Mouse (Mus musculus) right cerebral cortex, postnatal 36 days (tissue): ENCODE measurements around the gene Edc3.

ENCODE experiments used
- DNase-seq, 2 experiments: peaks; one replicate each; pipeline ENCODE4 v3.0.0; 2022; ENCODE audit warnings: low spot score in 2 of 2, mixed read lengths in 1 of 2

The Edc3 gene

DNA sequence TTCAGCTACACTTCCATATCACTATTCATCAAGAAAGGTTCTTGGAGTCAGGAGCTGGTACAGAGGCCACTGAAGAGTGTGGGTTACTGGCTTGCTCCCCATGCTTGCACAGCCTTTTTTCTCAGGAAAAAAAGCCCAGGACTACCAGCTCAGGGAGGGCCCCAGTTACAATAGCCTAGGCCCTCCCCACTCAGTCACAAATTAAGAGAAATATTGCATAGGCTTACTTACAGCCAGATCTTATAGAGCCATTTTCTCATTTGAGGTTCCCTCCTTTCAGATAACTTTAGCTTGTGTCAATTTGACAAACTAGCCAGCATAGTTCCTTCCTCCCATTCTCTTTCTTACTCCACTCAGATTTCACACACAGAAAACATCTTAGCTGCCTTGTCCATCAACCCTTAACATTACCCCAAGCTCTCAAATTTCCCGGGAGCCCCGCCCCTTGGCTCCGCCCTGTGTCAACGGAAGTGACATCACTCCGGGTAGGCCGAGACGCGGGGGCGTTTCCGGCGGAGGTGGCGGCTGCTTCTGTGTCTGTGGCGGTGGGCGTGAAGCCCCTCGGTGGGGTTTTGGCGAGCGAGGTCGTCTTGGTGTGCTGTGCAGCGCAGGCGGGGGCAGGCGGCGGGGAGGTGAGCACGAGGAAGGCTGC, at the start of gene Edc3:
Gene Edc3, plus strand, starts transcription at position 473 of the 652 bp plus-strand sequence.
- peak; percentile 66 to 67 for DNase-seq

DNA sequence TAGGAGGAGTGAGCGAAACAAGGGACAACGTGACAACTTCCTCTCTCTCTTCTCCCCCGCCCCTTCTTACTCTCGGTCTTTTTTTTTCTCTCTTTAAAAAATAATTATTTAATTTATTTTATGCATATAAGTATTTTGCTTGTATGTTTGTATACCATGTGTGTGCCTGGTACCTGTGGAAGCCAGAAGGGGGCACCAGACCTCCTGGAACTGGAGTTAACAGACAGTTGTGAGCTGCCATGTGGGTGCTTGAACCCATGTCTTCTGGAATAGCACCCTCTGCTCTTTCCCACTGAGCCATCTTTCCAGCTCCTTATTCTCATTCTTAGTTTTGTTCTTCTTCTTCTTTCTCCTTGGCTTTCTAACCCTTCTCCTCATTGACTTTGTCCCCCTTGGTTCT, 49.4 kb upstream of the Edc3 start:
- DNase-seq: no peak

DNA sequence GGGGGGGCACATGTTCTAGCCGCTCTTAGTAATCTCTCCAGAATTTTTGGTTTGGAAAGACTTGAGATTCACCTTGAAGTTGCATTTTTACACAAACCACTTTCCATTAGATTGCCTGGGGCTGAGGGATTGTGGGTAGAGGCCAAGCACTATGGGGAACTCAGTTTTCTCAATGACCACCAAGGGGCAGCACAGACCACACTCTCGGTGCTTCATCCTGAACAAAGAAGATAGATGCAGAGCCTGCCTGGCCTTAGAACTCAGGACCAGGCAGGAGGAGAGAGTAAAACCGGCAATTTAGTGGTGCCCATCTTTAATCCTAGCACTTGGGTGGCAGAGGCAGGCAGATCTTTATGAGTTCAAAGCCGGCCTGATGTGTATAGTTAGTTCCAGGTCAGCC, 48.6 kb upstream of the Edc3 start:
- peak; percentile 43 to 46 for DNase-seq

DNA sequence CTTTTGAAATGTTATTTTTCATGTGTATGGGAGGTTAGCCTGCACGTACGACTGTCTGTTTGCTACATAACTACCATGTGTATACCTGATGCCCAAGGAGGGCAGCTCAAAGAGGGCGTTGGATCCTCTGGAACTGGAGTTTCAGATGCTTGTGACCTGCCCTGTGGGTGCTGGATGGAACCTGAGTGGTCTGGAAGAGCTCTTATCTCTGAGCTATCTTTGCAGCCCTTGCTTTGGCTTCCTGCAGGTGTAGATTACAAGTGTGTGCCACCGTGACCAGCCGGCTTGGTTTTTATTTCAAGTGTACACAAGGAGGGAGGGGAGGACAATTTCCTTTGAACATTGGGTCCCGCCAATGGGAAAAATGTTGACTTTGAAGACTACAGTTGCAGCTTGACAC, 47.8 kb upstream of the Edc3 start:
- no peak for DNase-seq

DNA sequence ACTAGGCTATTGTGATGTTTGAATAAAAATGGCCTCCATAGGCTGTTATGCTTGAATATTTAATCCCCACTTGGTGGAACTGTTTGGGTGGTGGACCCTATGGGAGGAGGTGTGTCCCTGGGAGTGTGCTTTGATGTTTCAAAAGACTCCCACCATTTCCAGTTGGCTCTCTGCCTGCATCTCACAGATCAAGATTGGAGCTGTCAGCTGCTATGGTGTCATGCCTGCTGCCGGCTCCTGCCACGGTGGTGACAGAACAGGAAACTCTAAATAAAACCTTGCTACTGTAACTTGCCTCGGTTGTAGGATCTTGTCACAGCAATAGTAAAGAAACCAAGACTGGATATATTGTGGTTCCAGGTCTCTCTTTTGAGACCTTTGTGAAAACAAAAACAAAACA, 46.8 kb upstream of the Edc3 start:
- no peak for DNase-seq

DNA sequence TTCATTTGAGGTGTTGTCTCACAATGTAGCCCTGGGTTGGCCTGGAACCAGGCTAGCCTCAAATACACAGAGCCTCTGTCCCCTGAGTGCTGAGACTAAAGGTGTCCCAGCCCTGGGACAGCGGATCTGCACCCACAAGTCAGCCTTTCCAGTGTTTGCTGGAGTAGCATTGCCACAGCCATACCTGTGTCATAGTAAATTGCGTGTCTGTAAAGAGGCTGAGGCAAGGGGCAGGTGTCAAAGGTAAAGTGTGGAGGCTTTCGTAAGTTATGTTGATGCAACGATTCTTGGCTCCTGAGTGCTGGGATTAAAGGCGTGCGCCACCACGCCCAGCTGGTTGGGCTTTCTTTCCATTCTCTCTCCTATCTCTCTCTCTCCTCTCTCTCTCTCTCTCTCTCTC, 43.7 kb upstream of the Edc3 start:
- DNase-seq: no peak

DNA sequence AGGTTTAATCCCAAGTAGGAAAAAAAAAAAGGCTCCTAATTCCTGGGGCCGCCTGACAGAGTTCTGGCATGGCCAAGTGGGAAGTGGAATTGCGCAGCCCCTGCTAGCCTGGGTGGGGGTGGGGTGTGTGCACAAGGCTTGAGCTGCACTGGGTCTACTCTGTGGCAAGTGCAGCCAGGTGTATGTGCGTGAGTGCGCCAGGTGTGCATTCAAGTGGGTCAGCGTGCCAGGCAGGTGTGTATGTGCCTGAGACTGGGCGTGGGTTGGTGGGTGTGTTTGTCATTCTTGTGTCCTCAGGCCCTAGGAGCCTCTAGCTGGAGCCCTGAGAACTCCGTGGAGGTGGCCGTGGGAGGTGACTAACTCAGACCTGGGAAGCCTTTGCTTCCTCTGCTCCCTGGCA, 41.8 kb upstream of the Edc3 start:
- DNase-seq: no peak

DNA sequence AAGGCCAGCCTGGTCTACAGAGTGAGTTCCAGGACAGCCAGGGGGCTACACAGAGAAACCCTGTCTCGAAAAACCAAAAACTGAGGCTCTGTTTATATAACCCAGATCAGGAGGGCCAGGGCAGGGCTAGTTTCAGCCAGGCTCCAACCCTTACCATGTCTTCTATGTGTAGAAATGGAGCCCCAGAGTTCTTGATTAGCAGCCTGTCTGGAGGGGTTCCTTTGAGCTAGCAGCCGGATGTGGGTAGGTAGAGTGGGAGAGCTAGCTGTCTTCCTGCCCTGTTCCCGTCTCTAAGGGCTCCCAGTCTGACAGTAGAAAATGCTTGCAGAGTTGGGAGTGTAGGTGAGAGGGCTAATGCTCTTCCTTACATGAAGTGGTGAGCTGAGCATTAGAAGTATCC, 41.2 kb upstream of the Edc3 start:
- no peak for DNase-seq

DNA sequence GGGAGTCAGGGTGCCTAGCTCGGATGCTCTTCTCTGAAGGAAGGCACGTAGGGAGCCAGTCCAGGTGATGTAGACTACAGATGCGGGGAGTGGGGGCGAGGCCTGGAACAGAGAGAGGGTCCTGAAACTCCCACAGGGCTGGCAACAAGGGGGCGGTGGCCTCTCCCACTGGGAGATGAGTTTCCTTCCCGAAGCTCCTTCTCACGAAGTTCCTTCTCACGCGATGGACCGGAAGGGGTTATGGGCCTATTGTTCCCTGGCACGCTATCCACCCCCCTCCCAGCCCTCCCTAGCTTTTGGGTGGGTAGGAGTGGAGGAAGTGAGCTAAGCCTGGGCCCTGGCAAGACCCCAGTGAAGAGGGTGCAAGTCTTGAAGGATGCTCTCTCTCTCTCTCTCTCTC, 40.5 kb upstream of the Edc3 start:
- no peak for DNase-seq

DNA sequence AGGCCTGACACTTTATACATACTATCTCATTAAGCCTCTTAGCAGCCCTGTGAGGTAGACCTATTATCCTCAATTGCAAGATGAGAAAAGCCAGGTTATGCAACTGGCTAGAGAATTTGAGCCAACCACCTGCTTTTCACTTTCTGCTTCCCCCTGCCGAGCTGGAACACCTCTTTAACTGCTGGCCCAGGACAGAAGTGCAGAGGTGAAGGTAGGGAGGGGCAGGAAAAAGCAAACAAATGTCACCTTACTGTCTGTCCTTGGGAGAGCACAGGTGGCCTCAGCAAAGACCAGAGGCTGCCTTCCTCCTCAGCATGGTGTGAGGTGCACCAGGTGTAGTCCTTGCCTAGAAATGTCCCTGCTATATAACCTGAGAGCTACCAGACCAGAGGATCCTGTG, 40.1 kb upstream of the Edc3 start:
- DNase-seq: no peak

DNA sequence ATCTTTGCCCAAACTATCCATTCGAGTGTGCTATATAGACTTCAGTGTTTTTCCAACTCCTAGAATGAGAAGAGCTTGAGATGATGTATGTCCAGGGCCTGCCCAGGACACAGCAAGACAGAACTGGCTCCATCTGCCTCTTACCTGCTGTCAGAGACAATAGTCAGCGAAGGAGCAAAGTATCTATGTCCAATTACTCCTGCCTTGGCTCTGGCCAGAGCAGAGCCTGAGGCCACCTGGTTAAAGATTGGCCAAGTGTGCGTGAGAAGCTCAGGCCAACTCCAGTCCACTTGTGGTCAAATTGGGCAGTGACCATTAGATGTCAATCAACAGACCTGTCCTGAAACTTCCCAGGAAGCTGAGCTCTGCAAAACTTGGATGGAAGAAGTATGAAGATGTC, 38.8 kb upstream of the Edc3 start:
- DNase-seq: no peak

DNA sequence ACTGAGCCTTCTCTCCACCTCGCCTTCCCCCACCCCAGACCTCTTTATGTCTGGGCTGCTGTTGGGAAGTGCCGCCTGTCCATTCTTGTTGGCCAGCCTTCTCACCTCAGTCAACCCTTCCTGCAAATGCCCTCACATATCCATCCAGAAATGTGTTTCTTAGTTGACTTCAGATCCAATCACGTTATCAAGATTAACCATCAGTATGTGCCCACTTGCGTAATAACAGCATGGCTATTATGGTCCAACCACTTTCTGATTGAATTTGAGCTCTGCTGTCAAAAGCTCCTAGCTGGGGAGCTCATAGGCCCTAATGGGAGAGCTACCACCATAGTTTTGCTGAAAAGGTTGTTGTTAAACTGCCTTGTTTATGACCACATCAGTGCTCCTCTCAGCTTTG, 37.3 kb upstream of the Edc3 start:
- DNase-seq: no peak

DNA sequence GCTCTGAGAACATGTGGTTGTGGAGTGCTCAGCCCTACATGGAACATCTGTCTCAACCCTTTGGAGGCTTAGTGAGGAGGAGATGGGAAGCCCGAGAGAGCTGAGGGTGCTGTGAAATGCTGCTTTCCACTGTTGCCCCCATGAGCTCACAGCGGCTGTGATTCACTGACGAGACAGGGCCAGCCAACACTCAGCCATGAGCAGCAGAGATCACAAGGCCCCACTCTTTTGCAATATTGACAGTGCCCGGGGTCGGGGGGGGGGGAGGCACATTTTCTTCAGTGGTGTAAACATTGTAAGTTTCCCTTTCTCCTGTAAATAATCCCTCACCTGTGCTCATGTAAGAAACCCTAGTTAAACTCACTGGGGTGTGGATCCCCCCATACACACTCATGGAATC, 36.8 kb upstream of the Edc3 start:
- no peak for DNase-seq

DNA sequence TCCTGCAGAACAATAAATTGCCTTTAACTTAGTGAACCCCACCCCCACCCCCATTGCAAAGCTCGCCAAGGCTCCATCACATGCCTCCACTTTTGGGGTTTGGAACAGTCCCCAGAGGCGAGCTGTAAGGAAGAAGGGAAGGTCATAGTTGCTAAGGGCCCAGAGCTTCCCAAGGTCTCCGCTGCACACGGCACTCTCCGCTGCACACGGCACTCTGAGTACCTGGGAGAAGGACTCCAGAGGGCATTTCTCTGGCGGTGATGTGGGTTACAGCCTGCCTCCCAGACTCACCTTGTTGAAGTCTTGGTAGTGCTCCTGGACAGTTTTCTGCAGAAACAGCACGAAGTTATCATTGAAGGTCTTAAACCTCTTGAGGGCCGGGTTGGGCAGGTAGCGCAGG, 26.9 kb upstream of the Edc3 start:
- no peak for DNase-seq

DNA sequence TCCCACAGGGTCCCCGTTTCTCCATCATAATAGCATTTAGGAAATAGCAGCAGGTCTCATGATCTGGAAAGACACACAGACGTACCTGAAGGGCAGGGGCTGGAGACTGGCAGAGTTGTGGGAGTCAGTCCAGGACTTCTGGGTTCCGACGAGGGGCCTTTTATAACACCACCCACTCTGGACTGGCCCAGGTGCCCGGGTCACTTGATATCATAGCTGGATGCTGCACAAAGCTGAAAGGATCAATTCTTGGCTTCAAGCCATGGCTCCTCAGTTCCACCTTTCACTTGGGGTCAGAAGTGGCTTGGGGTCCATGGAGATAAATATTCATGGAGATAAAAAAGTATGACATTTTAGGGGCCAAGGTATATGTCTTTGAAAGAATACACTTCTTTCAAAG, 24.8 kb upstream of the Edc3 start, which contains the start of gene Cyp1a2:
Gene Cyp1a2, minus strand, starts transcription at position 184 of the 400 bp plus-strand sequence.
- DNase-seq: no peak

DNA sequence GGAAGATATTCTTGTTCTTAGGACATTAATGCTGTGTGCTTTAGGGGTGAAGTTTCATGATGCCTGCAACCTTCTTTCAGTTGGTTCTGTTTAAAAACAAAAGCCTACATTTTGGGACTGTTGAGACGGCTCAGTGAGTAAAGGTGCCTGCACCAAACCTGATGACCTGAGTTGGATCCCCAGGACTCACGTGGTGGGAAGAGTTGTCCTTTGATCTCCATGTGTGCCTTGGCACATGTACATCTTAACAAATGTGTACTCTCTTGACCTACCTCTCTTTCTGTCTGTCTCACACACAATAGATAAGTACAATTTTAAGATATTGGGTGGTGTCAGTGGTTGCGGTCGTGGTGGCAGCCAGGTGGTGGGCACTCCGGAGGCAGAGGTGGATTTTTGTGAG, 22.3 kb upstream of the Edc3 start:
- DNase-seq: no peak

DNA sequence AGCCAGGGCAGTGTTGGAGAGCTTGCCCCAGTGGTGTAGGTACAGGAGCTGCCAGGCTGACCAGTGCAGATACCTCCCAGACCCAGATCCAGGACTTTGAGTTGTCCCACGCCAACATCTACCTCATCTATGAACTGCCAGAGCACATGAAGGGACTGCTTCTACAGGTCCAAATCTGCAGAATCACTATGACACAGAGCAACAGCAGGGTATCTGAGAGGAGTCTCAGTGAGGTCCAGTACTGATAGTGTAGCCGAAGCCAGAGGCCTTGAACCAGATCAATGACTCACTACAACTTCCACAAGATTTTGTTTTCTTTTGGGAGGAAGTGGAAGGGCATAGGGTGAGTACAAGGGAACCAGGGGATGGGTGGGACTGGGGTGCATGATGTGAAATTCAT, 20.6 kb upstream of the Edc3 start, which contains the start of gene Cyp1a1:
Gene Cyp1a1, plus strand, starts transcription at position 178 of the 400 bp plus-strand sequence.
- no peak for DNase-seq

DNA sequence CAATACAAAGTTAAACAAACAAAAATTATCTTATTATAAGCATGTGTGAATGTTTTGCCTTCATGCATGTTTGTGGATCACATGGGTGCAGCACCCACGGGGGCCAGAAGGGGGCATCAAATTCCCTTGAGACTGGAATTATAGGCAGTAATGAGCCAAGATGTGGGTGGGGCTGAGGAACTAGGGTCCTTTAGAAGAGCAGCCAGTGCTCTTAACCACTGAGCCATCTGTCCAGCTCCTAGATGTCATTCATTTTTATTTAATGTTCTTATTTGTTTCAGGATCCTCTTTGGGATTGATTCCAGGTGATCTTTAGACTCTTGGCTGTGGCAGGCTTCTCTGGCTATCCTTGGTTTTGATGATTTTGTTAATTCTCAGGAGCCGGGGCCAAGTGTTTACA, 20.2 kb upstream of the Edc3 start:
- no peak for DNase-seq

DNA sequence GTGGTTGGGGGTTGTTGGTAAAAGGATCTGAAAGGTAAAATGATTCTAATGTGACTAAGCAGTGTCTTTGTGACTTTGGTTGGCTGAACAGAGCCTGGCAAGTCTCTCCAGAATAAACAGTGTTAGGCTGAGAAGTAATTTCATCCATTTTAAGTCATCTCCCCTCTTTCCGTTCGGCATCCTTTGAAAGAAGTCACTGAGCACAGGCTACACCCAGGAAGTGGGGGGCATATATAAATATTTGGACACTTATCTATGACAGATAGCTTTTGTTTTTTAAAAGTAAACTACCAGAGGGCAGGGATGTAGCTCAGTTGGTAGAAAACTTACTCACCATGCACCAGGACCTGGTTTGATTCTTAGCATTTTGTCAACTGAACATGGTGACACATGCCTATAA, 19.7 kb upstream of the Edc3 start:
- no peak for DNase-seq

DNA sequence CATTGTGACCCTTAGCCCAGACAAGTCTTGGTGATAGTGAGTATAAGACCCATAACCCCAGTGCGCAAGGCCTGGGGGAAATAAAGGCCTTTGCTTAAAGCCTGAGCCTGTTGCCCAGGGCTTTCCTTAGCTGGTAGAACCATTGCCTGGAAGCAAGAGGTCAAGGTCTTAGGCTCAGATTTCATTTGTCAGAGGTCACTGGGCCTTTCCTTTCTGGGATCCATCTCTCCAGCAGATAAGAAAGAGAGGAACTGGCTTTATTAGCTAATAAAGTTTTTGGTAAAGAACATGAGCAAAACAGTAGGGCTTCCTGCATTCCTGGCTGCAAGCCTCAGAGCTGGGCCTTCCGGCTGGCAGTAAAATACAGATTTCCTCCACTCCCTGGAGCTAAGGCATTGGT, 14.2 kb upstream of the Edc3 start:
- no peak for DNase-seq

DNA sequence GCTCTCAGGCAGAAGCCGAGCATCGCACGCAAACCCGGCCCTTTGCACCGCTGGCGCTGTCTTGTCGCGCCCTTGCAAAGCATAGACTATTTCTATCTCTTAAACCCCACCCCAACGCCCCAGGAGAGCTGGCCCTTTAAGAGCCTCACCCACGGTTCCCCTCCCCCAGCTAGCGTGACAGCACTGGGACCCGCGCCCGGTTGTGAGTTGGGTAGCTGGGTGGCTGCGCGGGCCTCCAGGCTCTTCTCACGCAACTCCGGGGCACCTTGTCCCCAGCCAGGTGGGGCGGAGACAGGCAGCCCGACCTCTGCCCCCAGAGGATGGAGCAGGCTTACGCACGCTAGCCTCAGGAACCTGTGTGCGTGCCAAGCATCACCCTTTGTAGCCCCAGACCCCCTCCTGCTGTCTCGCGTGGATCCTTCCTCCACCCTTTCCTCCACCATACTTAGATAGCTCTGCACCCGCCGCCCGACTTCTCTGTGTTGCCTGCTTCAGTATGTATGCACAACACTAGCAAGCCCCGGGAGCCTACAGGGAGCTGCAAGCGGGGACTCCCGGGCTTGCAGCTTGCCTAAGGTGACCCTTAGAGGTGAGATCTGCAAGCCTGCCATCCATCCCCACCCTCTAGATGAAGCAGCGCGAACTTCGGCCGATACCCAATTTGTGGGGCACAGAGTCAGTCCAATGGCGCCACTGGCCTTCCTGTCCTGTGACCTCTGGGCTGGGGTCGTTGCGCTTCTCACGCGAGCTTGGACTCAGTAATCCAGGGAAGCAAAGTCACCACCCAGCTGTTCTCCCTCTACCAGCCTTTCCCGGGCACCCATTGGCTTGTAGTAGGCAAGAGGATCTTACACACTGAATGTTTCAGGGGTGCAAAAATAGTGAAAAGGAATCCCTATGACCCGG, 11.7 kb upstream of the Edc3 start:
- DNase-seq: peak; percentile 51 to 66

DNA sequence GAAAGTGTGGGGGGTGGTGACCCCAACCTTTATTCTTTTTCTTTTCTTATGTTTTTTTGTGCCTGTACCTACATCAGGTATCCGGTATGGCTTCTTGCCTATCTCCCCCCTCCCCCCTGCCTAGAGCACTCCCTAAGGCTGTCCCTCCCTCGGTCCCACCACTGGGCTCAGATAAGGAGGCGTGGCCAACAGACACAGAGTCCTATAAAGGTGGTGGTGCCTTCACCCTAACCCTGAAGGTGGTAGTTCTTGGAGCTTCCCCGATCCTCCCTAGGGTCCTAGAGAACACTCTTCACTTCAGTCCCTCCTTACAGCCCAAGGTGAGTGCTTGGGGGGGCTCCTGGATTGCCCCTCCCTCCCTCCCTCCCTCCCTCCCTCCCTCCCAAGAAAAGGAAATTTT, 11.0 kb upstream of the Edc3 start:
- DNase-seq: no peak

DNA sequence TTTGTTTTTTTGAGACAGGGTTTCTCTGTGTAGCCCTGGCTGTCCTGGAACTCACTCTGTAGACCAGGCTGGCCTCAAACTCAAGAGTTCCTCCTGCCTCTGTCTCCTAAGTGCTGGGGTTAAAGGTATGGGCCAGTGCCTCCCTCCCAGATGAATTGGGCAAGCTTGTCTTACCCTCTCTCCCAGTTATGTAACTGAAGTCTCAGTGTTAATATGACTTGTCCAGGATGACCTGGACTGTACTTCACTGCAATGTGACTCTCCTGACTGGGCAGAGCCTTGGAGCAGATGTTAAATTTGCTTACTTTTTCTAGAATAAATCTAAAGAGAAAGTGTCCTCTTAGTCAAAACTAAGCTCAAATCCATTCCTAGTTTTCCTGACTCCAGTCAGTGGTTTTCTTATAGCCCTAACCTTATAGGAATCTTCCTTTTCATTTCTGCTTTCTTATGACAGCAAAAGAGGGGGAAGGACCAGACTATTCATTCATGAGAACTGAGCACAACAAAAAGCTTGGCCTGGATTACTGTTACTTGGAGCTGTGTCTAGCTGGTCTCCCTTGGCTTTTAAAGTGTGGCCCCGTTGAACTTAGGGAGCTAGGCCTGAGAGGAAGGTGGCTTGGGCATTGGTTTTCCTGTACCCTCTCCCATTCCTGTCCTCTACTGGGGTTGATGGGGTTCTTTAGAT, 9.7 kb upstream of the Edc3 start:
- DNase-seq: peak in 1 of 2 experiments; percentile 10
